Comparison of ENCODE assay signal across 11 mouse cellular contexts in the genomic region with DNA sequence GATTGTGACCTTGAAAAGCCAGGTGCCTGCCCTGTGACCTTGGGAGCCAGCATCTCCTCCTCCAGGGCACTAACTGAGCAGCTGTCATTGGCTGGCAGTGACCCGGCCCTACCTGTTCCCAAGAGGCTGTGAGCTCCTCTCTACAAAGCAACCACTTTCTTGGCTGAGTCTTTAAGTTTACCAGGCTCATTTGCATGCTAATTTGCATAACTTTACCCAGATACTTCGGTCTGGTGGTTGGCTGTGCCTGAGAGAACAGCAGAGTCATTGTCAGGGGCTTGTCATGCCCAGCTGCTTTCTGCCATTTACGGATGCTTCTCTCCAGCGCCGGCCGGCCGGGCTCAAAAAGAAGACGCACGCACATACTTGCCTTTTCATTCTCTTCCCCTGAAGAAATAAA. TPM values are rescaled to one million over a fixed set of nuclear protein-coding genes. Genes with fewer than 3 reads are reported as not detected.
DNase-seq lines count a peak whose midpoint lies in the region; ATAC-seq and TF ChIP-seq lines count a peak whose summit lies in the region.
"Had no signal": no experiment of that assay in that cellular context is flagged by ENCODE, and none has a peak within 500 bp of the region (broad histone marks: within the 10 kb centered on the region; RNA-seq: fewer than 3 reads in every experiment).

No protein-coding gene starts in this region.

- WGBS in lung, embryonic 14.5 days = 34% methylated on average over 9 of the region's 9 CpGs
- WGBS in hindbrain, embryonic 14.5 days = 9% methylated on average over 9 of the region's 9 CpGs
- 14% methylated on average over 9 of the region's 9 CpGs for WGBS in midbrain, postnatal 0 days

- no peak overlapping the region for H3K4me2 ChIP-seq in lung, embryonic 14.5 days
- peak overlapping the region; percentile 34 for H3K4me2 ChIP-seq in hindbrain, embryonic 14.5 days (replicated peaks)
- no peak overlapping the region for H3K4me2 ChIP-seq in midbrain, postnatal 0 days (ENCODE audit: low read depth, low read length, poor library complexity, severe bottlenecking)
- H3K4me2 ChIP-seq: heart, embryonic 11.5 days had no signal

- no peak for TF ChIP-seq CTCF in lung, embryonic 14.5 days (IDR thresholded peaks at IDR 0.05; ENCODE audit: low read depth)
- no peak for TF ChIP-seq CTCF in midbrain, postnatal 0 days (IDR thresholded peaks at IDR 0.05)

- H3K4me1 ChIP-seq in lung, embryonic 14.5 days (ENCODE audit: insufficient read depth) = no peaks in the 10 kb centered on the region
- peaks cover 53% of the 10 kb centered on the region for H3K4me1 ChIP-seq in hindbrain, embryonic 14.5 days (replicated peaks; ENCODE audit: control insufficient read depth, insufficient read depth, low read length)
- peaks cover 21% of the 10 kb centered on the region for H3K4me1 ChIP-seq in midbrain, postnatal 0 days (ENCODE audit: insufficient read depth, low read length)

- no peaks in the 10 kb centered on the region for H3K36me3 ChIP-seq in lung, embryonic 14.5 days (ENCODE audit: insufficient read depth)
- H3K36me3 ChIP-seq in hindbrain, embryonic 14.5 days (replicated peaks; ENCODE audit: control insufficient read depth, insufficient read depth) = peaks cover 24% of the 10 kb centered on the region
- peaks cover 18% of the 10 kb centered on the region; the same call in 1 of the 2 replicates for H3K36me3 ChIP-seq in midbrain, postnatal 0 days (ENCODE audit: insufficient read depth, low read length)
- H3K36me3 ChIP-seq: limb, embryonic 10.5 days had no signal

- ATAC-seq in lung, embryonic 14.5 days (ENCODE audit: insufficient read depth) = no peak
- ATAC-seq in hindbrain, embryonic 14.5 days (ENCODE audit: low FRiP score) = peak; percentile 77
- peak; percentile 83 for ATAC-seq in midbrain, postnatal 0 days (ENCODE audit: low FRiP score)

- no peak overlapping the region for H3K4me3 ChIP-seq in lung, embryonic 14.5 days (ENCODE audit: low read depth, low read length)
- H3K4me3 ChIP-seq in hindbrain, embryonic 14.5 days (replicated peaks; ENCODE audit: low read length) = no peak overlapping the region
- H3K4me3 ChIP-seq in midbrain, postnatal 0 days (ENCODE audit: low read depth, low read length) = no peak overlapping the region
- H3K4me3 ChIP-seq: limb, embryonic 10.5 days had no signal

- DNase-seq in lung, embryonic 14.5 days = peak; percentile 19
- no peak for DNase-seq in lung, postnatal 36 days
- peak; percentile 52 for DNase-seq in brain, embryonic 18.5 days (ENCODE audit: low read depth, low spot score)
- peak; percentile 73 for DNase-seq in hindbrain, embryonic 14.5 days (ENCODE audit: low spot score)
- peak; percentile 76 for DNase-seq in midbrain, postnatal 0 days (ENCODE audit: low spot score)
- DNase-seq in c-Kit-positive CD71-positive TER-119-positive erythroid progenitor cells, embryonic 14.5 days (ENCODE audit: low spot score) = no peak
- DNase-seq in spleen, postnatal 10 days (ENCODE audit: low spot score in 2 of 2) = no peak
- DNase-seq in cerebellum, adult 11 months = no peak
- DNase-seq: cerebellum, adult 18-20 months had no signal

- H3K9ac ChIP-seq in lung, embryonic 14.5 days = no peak overlapping the region
- peak overlapping the region; percentile 0; the same call in 1 of the 2 replicates for H3K9ac ChIP-seq in hindbrain, embryonic 14.5 days
- H3K9ac ChIP-seq in midbrain, postnatal 0 days (replicated peaks; ENCODE audit: low read length, poor library complexity, severe bottlenecking) = no peak overlapping the region

- no peak overlapping the region for H3K27ac ChIP-seq in lung, embryonic 14.5 days (ENCODE audit: low read depth)
- peak overlapping the region; percentile 75 for H3K27ac ChIP-seq in hindbrain, embryonic 14.5 days
- peak overlapping the region; percentile 62; the same call in 1 of the 2 replicates for H3K27ac ChIP-seq in midbrain, postnatal 0 days (ENCODE audit: low read depth, low read length)
- H3K27ac ChIP-seq: limb, embryonic 10.5 days had no signal

- H3K9me3 ChIP-seq in lung, embryonic 14.5 days (ENCODE audit: low read depth, low read length) = no peaks in the 10 kb centered on the region
- H3K9me3 ChIP-seq in hindbrain, embryonic 14.5 days (ENCODE audit: control insufficient read depth, low read length) = 0 out of 2 replicates have a peak, but pooled peaks cover 3% of the 10 kb centered on the region
- no peaks in the 10 kb centered on the region for H3K9me3 ChIP-seq in midbrain, postnatal 0 days (ENCODE audit: low read length)
- H3K9me3 ChIP-seq: limb, embryonic 10.5 days had no signal

- no peaks in the 10 kb centered on the region for H3K27me3 ChIP-seq in lung, embryonic 14.5 days (ENCODE audit: insufficient read depth, low read length)
- no peaks in the 10 kb centered on the region for H3K27me3 ChIP-seq in hindbrain, embryonic 14.5 days (ENCODE audit: control insufficient read depth, insufficient read depth, low read length)
- H3K27me3 ChIP-seq in midbrain, postnatal 0 days (ENCODE audit: insufficient read depth, low read length) = no peaks in the 10 kb centered on the region

RNA-seq across cellular contexts. Expression of gene Rab6b, which starts 35.1 kb away (rescaled TPM):
- 1.5 and 1.8 TPM in 2 replicates for polyA plus RNA-seq in lung, embryonic 14.5 days (2014; fragmentation: Nextera tagmentation; extraction: Ambion mirVana)
- 80.7 and 92.0 TPM in 2 replicates for polyA plus RNA-seq in hindbrain, embryonic 14.5 days (2014; fragmentation: Nextera tagmentation; extraction: Ambion mirVana)
- 228 and 249 TPM in 2 replicates for total RNA-seq in midbrain, postnatal 0 days (2014; rRNA removed)
- 157 and 162 TPM in 2 replicates for polyA plus RNA-seq in midbrain, postnatal 0 days (2015; fragmentation: Nextera tagmentation; extraction: Ambion mirVana)

RNA-seq across cellular contexts. Expression of gene Srprb, which starts 55.2 kb away (rescaled TPM):
- 63.5 and 68.2 TPM in 2 replicates for polyA plus RNA-seq in lung, embryonic 14.5 days (2014; fragmentation: Nextera tagmentation; extraction: Ambion mirVana)
- 54.1 and 64.9 TPM in 2 replicates for polyA plus RNA-seq in hindbrain, embryonic 14.5 days (2014; fragmentation: Nextera tagmentation; extraction: Ambion mirVana)
- total RNA-seq in midbrain, postnatal 0 days (2014; rRNA removed) = 50.7 and 52.5 TPM in 2 replicates
- 44.5 and 49.7 TPM in 2 replicates for polyA plus RNA-seq in midbrain, postnatal 0 days (2015; fragmentation: Nextera tagmentation; extraction: Ambion mirVana)

Comparison
In these comparisons a context has a peak if more than half of its experiments do, and no peak if none do; other contexts are left out.
1. DNase-seq: peak in lung, embryonic 14.5 days (single experiment), brain, embryonic 18.5 days (single experiment), hindbrain, embryonic 14.5 days (single experiment) and midbrain, postnatal 0 days (single experiment); none in lung, postnatal 36 days (single experiment), c-Kit-positive CD71-positive TER-119-positive erythroid progenitor cells, embryonic 14.5 days (single experiment), spleen, postnatal 10 days (0 of 2) and cerebellum, adult 11 months (single experiment).
2. RNA of gene Rab6b, which starts 35.1 kb away (polyA plus RNA-seq): 157 to 162 TPM in midbrain, postnatal 0 days and 80.7 to 92.0 TPM in hindbrain, embryonic 14.5 days; 1.5 to 1.8 TPM in lung, embryonic 14.5 days; every median in the first group is over 10 times any median in the second.